Mouse (Mus musculus) midbrain, embryonic 16.5 days (tissue): Measurements from ENCODE around the gene Plekhh1. TPM values are rescaled to one million over a fixed set of nuclear protein-coding genes. Genes with fewer than 3 reads are reported as not detected.

ENCODE experiments used
- ATAC-seq: fragments of 200-750 bp; cut with Nextera tagmentation; 2 replicates; pipeline ENCODE4 v1.8.0; 2017; ENCODE audit warnings: moderate TSS enrichment
- H3K27ac ChIP-seq: fragments of 300-500 bp; sonication (generic); 2 replicates; pipeline ENCODE4 v1.5.1; 2014; ENCODE audit warnings: mild to moderate bottlenecking, low read length, mixed read lengths
- H3K27me3 ChIP-seq: fragments of 300-500 bp; sonication (generic); 2 replicates; pipeline ENCODE4 v1.6.1; 2014; ENCODE audit warnings: low read depth, low read length, mixed read lengths; ENCODE audit not compliant: control insufficient read depth, insufficient read depth
- H3K36me3 ChIP-seq: fragments of 300-500 bp; sonication (generic); 2 replicates; pipeline ENCODE4 v1.6.1; 2014; ENCODE audit warnings: mild to moderate bottlenecking, low read length, moderate library complexity, mixed read lengths; ENCODE audit not compliant: control insufficient read depth, insufficient read depth
- H3K4me1 ChIP-seq: fragments of 300-500 bp; sonication (generic); 2 replicates; pipeline ENCODE4 v1.6.1; 2014; ENCODE audit warnings: mild to moderate bottlenecking, low read length, mixed read lengths; ENCODE audit not compliant: control insufficient read depth, insufficient read depth
- H3K4me2 ChIP-seq: fragments of 300-500 bp; sonication (generic); 2 replicates; pipeline ENCODE4 v1.6.1; 2014; ENCODE audit warnings: mild to moderate bottlenecking, low read length, mixed read lengths
- H3K4me3 ChIP-seq: fragments of 300-500 bp; sonication (generic); 2 replicates; pipeline ENCODE4 v1.5.1; 2014; ENCODE audit warnings: low read depth, mild to moderate bottlenecking, low read length, moderate library complexity, mixed read lengths
- H3K9ac ChIP-seq: fragments of 300-500 bp; sonication (generic); 2 replicates; pipeline ENCODE4 v1.6.1; 2014; ENCODE audit warnings: low read depth, low read length, mixed read lengths
- H3K9me3 ChIP-seq: fragments of 300-500 bp; sonication (generic); replicated peaks from 2 replicates; pipeline ENCODE4 v1.6.1; 2014; ENCODE audit warnings: mild to moderate bottlenecking, low read length, mixed read lengths; ENCODE audit not compliant: control insufficient read depth, poor library complexity, severe bottlenecking
- WGBS: fragments of 180-500 bp; shearing (Covaris S2); extraction: QIAGEN DNeasy Blood & Tissue Kit; methylation state at CpG from one replicate; pipeline ENCODE4 v1.1.7; 2014; 5-methylcytosine and 5-hydroxymethylcytosine counted together
- polyA plus RNA-seq: library from polyadenylated mRNA; unstranded; fragments of >200 nt; fragmentation: Nextera tagmentation; extraction: Ambion mirVana; gene quantifications from 2 replicates; pipeline ENCODE4 v1.2.1, GENCODE M21; 2015

Plekhh1 gene
- polyA plus RNA-seq, 1 experiment from 2014 or later = 2.0 TPM

- H3K27ac ChIP-seq = no peak overlapping the region
- H3K4me3 ChIP-seq = no peak overlapping the region
- peaks cover 3% of the 10 kb centered on the region; the same call in 1 of the 2 replicates for H3K36me3 ChIP-seq
- ATAC-seq = no peak
- H3K9me3 ChIP-seq = no peaks in the 10 kb centered on the region
- no peak overlapping the region for H3K9ac ChIP-seq
- no peak overlapping the region for H3K4me2 ChIP-seq
- no peaks in the 10 kb centered on the region for H3K27me3 ChIP-seq
- H3K4me1 ChIP-seq = no peaks in the 10 kb centered on the region
- WGBS = 90% methylated on average over 9 of the region's 9 CpGs
Measured at GRCm38 (mm10) chr12:79060134-79060533, 31.2 kb downstream of the Plekhh1 start.

GRCm38 (mm10) chr12:79060766-79061652, 32.0 kb downstream of the Plekhh1 start:
- H3K36me3 ChIP-seq = peaks cover 3% of the 10 kb centered on the region; the same call in 1 of the 2 replicates
- H3K27ac ChIP-seq = no peak overlapping the region
- WGBS = 87% methylated on average over 7 of the region's 7 CpGs
- H3K4me1 ChIP-seq = no peaks in the 10 kb centered on the region
- no peak for ATAC-seq
- H3K9ac ChIP-seq = no peak overlapping the region
- no peaks in the 10 kb centered on the region for H3K27me3 ChIP-seq
- H3K4me2 ChIP-seq = no peak overlapping the region
- H3K9me3 ChIP-seq = no peaks in the 10 kb centered on the region
- no peak overlapping the region for H3K4me3 ChIP-seq

DNA sequence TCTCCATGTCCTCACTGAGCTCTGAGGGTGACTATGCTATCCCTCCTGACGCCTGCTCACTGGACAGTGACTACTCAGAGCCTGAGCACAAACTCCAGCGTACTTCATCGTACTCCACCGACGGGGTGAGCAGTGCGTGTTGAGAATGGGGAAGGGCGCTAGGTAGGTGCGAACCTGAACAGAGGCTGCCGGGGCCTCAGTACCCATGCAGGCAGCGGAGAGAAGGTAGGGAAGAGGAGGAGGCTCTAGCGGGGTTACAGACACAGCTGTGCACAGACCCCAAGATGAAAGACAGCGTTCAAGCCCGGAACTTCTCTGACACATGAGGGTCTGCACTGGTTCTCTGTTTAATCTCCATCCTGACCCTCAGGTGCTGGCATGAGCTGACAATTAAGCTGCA, 35.5 kb downstream of the Plekhh1 start:
- Histone ChIP-seq H3K4me3 (no peak overlapping the region), H3K4me2 (no peak overlapping the region), H3K9ac (no peak overlapping the region), H3K36me3 (peaks cover 7% of the 10 kb centered on the region), H3K4me1 (no peaks in the 10 kb centered on the region), H3K27ac (no peak overlapping the region), H3K9me3 (no peaks in the 10 kb centered on the region), H3K27me3 (no peaks in the 10 kb centered on the region)
- 90% methylated on average over 13 of the region's 13 CpGs for WGBS
- no peak for ATAC-seq

DNA sequence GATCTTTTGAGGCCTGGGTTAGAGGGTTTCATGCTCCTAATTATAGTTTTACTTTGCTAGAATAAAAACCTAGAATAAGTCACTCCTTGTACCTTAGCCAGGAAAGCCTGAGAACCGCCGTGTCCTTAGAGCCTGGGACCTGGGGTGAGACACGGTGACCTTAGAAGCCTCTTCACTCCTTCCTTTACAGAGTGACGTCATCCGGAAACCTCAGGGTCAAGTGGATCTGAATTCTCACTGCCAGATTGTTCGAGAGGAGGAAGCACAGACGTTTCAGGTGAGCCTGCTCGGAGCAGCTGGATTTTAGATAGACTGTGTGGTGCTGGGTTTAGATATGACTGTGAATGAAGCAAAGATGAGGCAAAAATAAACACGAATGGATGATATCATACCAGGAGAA, 37.5 kb downstream of the Plekhh1 start:
- Histone ChIP-seq H3K9me3 (no peaks in the 10 kb centered on the region), H3K4me3 (no peak overlapping the region), H3K36me3 (peaks cover 4% of the 10 kb centered on the region; the same call in 1 of the 2 replicates), H3K4me2 (no peak overlapping the region), H3K4me1 (no peaks in the 10 kb centered on the region), H3K27ac (no peak overlapping the region), H3K9ac (no peak overlapping the region), H3K27me3 (no peaks in the 10 kb centered on the region)
- no peak for ATAC-seq
- 90% methylated on average over 9 of the region's 9 CpGs for WGBS

DNA sequence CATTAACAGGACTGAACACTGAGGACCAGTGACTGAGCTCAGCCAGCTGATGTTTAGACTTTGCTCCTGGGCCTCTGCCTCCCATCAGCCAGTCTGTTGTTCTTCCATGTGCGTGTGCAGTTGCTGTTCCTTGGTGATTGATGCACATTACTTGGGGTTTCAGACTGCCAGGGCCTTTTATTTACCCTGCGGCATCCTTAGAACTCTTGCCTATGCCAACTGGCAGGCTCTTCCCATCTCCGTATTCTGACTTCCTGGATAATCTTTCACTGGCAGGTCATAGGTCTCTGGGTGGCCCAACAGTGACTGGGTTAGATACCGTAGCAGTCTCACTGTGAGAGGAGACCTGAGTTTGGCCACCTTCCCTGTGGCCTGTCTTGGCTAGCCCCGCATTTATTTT, 38.6 kb downstream of the Plekhh1 start:
- ATAC-seq = no peak
- WGBS = 95% methylated on average over 5 of the region's 5 CpGs
- Histone ChIP-seq H3K27me3 (no peaks in the 10 kb centered on the region), H3K9ac (no peak overlapping the region), H3K4me2 (no peak overlapping the region), H3K4me1 (no peaks in the 10 kb centered on the region), H3K27ac (no peak overlapping the region), H3K4me3 (no peak overlapping the region), H3K9me3 (no peaks in the 10 kb centered on the region), H3K36me3 (peaks cover 4% of the 10 kb centered on the region; the same call in 1 of the 2 replicates)

DNA sequence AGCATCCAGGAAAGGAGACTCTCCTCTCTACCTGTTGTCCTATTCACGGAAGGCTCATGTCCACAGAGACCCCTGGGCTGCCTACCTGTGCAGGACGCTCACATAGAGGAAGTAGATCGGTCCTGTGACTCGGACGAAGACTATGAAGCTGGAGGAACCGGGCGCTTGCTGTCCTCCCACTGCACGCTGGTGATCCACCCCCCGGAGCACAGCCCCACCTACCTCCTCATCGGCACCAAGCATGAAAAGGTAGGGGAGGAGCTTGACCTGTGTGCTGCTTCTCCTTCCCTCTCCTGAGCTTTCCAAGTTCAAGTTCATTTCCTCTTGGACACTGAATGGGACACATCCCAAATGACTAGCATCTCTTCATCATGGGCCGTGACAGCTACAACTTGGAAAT, 39.3 kb downstream of the Plekhh1 start:
- Histone ChIP-seq H3K27me3 (no peaks in the 10 kb centered on the region), H3K9me3 (no peaks in the 10 kb centered on the region), H3K4me2 (no peak overlapping the region), H3K4me3 (no peak overlapping the region), H3K36me3 (peaks cover 6% of the 10 kb centered on the region), H3K9ac (no peak overlapping the region), H3K4me1 (no peaks in the 10 kb centered on the region), H3K27ac (no peak overlapping the region)
- WGBS = 87% methylated on average over 10 of the region's 11 CpGs
- ATAC-seq = no peak

DNA sequence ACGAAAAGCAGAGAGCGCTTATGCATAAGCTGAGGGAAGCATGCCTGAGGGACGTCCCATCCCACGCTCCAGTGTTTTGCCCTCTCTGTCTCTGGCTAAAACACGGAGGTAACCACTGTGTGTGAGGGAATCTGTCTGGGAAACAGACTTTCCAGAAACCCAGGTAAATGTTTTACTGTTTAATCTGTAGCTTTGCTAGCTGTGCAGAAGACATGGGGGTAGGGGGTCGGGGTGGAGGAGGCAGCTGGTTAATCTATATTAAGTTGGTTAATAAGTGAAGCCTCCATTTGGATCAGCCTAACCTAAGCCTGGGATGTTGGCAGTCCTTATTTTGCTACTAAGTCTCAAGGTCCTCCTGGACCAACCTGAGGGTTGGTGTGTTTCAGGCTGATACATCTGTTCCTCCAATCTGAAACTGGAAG, 40.2 kb downstream of the Plekhh1 start:
- no peaks in the 10 kb centered on the region for H3K9me3 ChIP-seq
- WGBS = 88% methylated on average over 6 of the region's 6 CpGs
- H3K36me3 ChIP-seq = peaks cover 6% of the 10 kb centered on the region
- no peak overlapping the region for H3K27ac ChIP-seq
- H3K27me3 ChIP-seq = no peaks in the 10 kb centered on the region
- no peak for ATAC-seq
- no peak overlapping the region for H3K9ac ChIP-seq
- no peak overlapping the region for H3K4me2 ChIP-seq
- H3K4me3 ChIP-seq = no peak overlapping the region
- H3K4me1 ChIP-seq = no peaks in the 10 kb centered on the region

GRCm38 (mm10) chr12:79069916-79070315, 41.0 kb downstream of the Plekhh1 start:
- no peak overlapping the region for H3K4me2 ChIP-seq
- no peaks in the 10 kb centered on the region for H3K9me3 ChIP-seq
- peaks cover 6% of the 10 kb centered on the region for H3K36me3 ChIP-seq
- no peaks in the 10 kb centered on the region for H3K27me3 ChIP-seq
- WGBS = 90% methylated on average over 6 of the region's 6 CpGs
- no peak overlapping the region for H3K9ac ChIP-seq
- no peaks in the 10 kb centered on the region for H3K4me1 ChIP-seq
- H3K27ac ChIP-seq = no peak overlapping the region
- no peak overlapping the region for H3K4me3 ChIP-seq
- no peak for ATAC-seq

DNA sequence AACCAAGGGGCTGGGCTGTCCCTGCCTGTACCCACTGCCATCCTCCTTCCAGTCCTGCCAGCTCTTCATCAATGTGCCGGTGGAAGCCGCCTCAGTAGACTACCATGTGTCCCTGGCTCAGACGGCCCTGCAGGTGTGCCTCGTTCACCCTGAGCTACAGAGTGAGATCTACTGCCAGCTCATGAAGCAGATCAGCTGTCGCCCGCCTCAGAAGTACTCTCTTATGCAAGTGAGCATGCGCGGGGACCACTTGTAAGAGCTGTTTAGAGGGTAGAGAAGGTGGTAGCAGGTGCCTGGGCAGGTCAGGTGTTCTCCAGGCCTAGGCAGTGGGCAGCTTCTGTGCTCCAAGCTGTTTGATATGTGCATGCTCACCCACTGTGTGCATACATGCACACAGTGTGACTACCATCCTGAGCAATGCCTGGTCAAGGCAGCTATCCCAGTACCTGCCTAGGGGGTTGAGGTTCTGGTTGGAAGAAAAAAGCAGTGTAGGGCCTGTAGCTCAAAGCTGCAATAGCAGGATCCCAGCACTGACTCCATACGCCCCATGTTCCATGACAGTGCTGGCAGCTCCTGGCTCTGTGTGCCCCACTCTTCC, 41.9 kb downstream of the Plekhh1 start:
- H3K4me2 ChIP-seq = no peak overlapping the region
- no peak overlapping the region for H3K4me3 ChIP-seq
- ATAC-seq = no peak
- 90% methylated on average over 9 of the region's 9 CpGs for WGBS
- peaks cover 7% of the 10 kb centered on the region for H3K36me3 ChIP-seq
- H3K27ac ChIP-seq = no peak overlapping the region
- H3K27me3 ChIP-seq = no peaks in the 10 kb centered on the region
- H3K4me1 ChIP-seq = no peaks in the 10 kb centered on the region
- H3K9me3 ChIP-seq = no peaks in the 10 kb centered on the region
- no peak overlapping the region for H3K9ac ChIP-seq
